Mouse (Mus musculus) heart, adult 18-20 months (tissue): Measurements from ENCODE around the gene Tmem39a. TPM values are rescaled to one million over a fixed set of nuclear protein-coding genes. Genes with fewer than 3 reads are reported as not detected.

Experiments
- DNase-seq, 2 experiments: peaks; one replicate each; pipeline ENCODE4 v3.0.0; 2021 to 2022; ENCODE audit warnings: mixed read lengths in 1 of 2
- long read RNA-seq, 2 experiments: library from polyadenylated mRNA; stranded (forward); transcript quantifications; one replicate each; pipeline ENCODE4 v2.0.0; 2021
- total RNA-seq, 2 experiments: library from RNA; stranded (reverse); gene quantifications; 2 replicates each; pipeline ENCODE4 v1.2.3; 2021

The Tmem39a gene
- 10 to 100 TPM; 19.1 to 23.9 TPM for total RNA-seq
- long read RNA-seq, experiment 1, transcript Tmem39a-201 (9 exons, 2,871 nt) = major isoform, 6 of 8 reads
- long read RNA-seq, experiment 1, partial matches to known transcripts = 0 of 8 reads
- long read RNA-seq, experiment 1, other reads (novel, unspliced or antisense) = 2 of 8 reads
- long read RNA-seq, experiment 2, partial matches to known transcripts = 0 of 5 reads
- long read RNA-seq, experiment 2, other reads (novel, unspliced or antisense) = 4 of 5 reads

GRCm38 (mm10) chr16:38558221-38558748, at the start of gene Tmem39a:
Gene Tmem39a (plus strand): TSS chr16:38558698.
- no peak for DNase-seq

GRCm38 (mm10) chr16:38510846-38511245, 47.7 kb upstream of the Tmem39a start:
- no peak for DNase-seq

GRCm38 (mm10) chr16:38519140-38519539, 39.4 kb upstream of the Tmem39a start:
- no peak for DNase-seq

- DNase-seq = no peak
These were observed 37.1 kb upstream of the Tmem39a start for GRCm38 (mm10) chr16:38521211-38521987.

- DNase-seq = peak; percentile 97
These were observed 36.1 kb upstream of the Tmem39a start, which contains the start of gene Timmdc1 for GRCm38 (mm10) chr16:38522129-38523084. Gene Timmdc1 (minus strand): TSS chr16:38522663.

- DNase-seq = no peak
These were observed 32.2 kb upstream of the Tmem39a start for GRCm38 (mm10) chr16:38526264-38526663.

GRCm38 (mm10) chr16:38536544-38537146, 21.9 kb upstream of the Tmem39a start:
- peak; percentile 74 to 89 for DNase-seq

GRCm38 (mm10) chr16:38538716-38539380, 19.6 kb upstream of the Tmem39a start:
- no peak for DNase-seq

- no peak for DNase-seq
These were observed 10.5 kb upstream of the Tmem39a start for GRCm38 (mm10) chr16:38548000-38548399.

GRCm38 (mm10) chr16:38549479-38550396, 8.8 kb upstream of the Tmem39a start, which contains the start of gene Poglut1:
Gene Poglut1 (minus strand): TSS chr16:38550258.
- peak; percentile 80 to 83 for DNase-seq

GRCm38 (mm10) chr16:38555988-38556387, 2.5 kb upstream of the Tmem39a start:
- DNase-seq = no peak

GRCm38 (mm10) chr16:38562131-38562967, 3.9 kb downstream of the Tmem39a start:
- DNase-seq = peak; percentile 96

- DNase-seq = no peak
These were observed 4.5 kb downstream of the Tmem39a start for GRCm38 (mm10) chr16:38562968-38563327.

GRCm38 (mm10) chr16:38563516-38563915, 5.0 kb downstream of the Tmem39a start:
- DNase-seq = no peak

GRCm38 (mm10) chr16:38568192-38568591, 9.7 kb downstream of the Tmem39a start:
- no peak for DNase-seq

- DNase-seq = no peak
These were observed 13.0 kb downstream of the Tmem39a start for GRCm38 (mm10) chr16:38571481-38571880.

- no peak for DNase-seq
These were observed 26.3 kb downstream of the Tmem39a start for GRCm38 (mm10) chr16:38584761-38585160.

GRCm38 (mm10) chr16:38585186-38585585, 26.7 kb downstream of the Tmem39a start:
- no peak for DNase-seq

GRCm38 (mm10) chr16:38587163-38587562, 28.7 kb downstream of the Tmem39a start:
- DNase-seq = no peak
